Mouse (Mus musculus): ENCODE results near the gene Ppp3cb.

The Ppp3cb gene

DNA sequence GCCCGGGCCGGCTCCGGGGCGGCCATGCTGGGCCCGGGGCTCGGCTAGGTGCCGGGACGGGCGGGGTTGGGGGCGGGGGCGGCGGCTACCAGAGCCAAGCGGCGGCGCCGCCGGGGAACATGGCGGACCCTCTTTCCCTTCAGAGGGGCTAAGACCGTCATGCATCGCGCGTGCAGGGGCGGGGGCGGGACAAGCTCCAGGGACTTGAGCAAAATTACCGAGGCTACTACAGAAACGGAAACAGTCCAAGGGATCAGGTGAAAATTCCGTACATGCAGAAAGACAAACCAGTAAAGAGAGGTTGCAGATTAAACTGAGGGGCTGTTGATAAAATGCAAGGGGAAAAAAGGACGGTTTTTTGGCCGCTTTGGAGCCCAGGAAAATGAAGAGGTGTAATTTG, at the start of gene Ppp3cb:
Gene Ppp3cb, minus strand, starts transcription at position 159 of the 400 bp plus-strand sequence.
- ChIA-PET POLR2A (interaction anchor here (0.5 to 4.2 kb wide), 65 partner anchors 10 to 506 kb away, joined by 3 to 50 read pairs (median 5); partner anchors contain the start of genes Anxa7 (in 3 of the 4), Sec24c (in 3 of the 4), Usp54 (in 3 of the 4) and Adk (in 2 of the 4)), CTCF (interaction anchor here in 3 of 4 experiments (0.5 to 1.8 kb wide), 5 partner anchors 66 to 168 kb away, joined by 3 to 5 read pairs (median 3); partner anchors contain the start of gene Anxa7 (in 1 of the 3))

DNA sequence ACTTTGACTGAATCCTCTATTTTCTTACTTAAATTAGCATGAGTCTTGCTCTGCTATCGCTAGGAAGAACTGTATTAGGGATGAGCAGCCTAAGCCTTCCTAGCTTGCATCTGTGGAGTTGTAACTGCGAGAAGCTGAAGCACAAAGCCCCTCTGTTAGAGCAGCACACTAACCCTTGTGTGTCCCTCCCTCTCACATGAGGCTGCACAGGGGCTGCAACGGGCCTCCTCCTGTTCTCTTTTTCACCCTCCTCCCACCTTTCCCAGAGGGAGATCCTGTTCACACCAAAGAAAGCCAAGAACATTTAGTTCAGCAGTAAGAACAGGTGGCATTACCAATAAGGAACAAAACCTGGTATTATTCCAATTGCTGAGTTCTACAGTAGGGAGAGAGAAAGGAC, 49.4 kb upstream of the Ppp3cb start:
- ChIA-PET CTCF (interaction anchor here in 2 of 4 experiments (0.8 to 1.1 kb wide), 2 partner anchors 16 to 20 kb away, joined by 3 read pairs; no protein-coding TSS in a partner anchor), POLR2A (interaction anchor here in 1 of 4 experiments (0.6 to 2.6 kb wide), 4 partner anchors 10 to 78 kb away, joined by 3 to 6 read pairs (median 4); partner anchors contain the start of gene Sec24c)

DNA sequence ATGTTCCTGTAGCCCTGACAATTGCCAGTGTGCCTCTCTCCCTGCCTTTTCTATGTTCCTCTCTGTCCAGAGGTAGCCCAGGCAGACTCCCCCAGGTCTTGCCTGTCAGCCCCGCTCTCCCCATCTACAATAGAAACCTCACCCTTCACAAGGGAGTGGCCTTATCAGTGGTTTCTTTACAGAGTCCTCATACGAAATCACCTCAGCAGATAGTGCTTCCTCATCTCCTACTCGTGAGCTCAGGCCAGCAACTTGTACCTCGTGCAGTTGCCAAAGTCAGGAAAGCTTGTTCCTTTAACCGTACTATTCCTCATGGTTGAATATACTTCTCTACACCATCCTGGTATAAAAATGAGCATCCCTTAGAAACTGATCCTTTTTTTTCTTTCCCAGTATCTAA, 41.1 kb upstream of the Ppp3cb start:
- POLR2A ChIA-PET, result interaction anchor here in 2 of 4 experiments (1.1 to 1.4 kb wide), 3 partner anchors 17 to 38 kb away, joined by 3 read pairs; no protein-coding TSS in a partner anchor
- CTCF ChIA-PET, result no interaction called here

DNA sequence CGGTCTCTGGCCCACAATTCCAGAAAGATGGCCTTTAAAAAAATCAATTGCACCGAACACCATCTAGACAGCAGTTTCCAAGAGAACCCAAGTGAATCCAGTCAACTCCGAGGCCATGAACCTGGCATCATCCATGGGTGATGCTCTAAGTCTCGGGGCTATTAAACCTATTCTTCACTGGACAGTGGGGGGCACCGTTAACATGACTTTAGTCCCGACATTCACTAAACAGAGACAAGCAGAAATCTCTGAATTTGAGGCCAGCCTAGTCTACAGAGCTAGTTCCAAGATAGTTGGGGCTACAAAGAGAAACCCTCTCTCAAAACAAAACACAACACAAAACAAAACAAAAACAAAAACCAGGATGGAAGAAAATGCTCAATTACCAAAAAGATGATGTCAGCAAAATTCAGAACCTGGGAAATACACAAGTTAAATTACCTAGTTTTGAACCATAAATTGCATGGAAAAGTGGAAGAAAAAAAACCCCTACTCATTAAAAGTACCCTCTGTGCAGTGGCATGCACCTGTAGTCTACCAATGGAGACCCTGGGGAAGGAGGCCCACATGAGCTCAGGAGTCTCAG, 32.5 kb upstream of the Ppp3cb start:
- ChIA-PET CTCF (interaction anchor here in 2 of 4 experiments (0.5 kb wide), 2 partner anchors 16 to 158 kb away, joined by 3 read pairs; no protein-coding TSS in a partner anchor), POLR2A (interaction anchor here in 2 of 4 experiments (0.8 to 1.1 kb wide), 2 partner anchors 12 to 61 kb away, joined by 3 read pairs; partner anchors contain the start of gene Usp54 (in 1 of the 2))

DNA sequence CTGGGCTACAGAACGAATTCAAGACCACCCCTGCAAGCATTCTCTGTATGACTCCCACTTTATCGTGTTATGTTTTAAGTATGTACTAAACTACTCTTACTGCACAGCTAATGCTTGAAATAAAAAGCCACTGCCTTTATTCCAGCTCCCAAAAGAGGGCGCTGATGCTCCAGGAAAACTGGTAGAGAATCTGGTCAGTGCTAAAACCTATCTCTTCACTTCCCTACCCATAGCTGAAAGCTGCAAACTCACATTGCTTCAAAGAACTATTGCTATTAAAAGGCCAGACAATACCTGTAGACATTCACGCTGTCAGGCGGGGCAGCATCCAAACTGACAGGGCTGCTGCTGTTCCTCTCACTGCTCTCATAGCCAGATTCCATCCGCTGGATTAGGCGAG, 29.8 kb upstream of the Ppp3cb start:
- POLR2A ChIA-PET, result interaction anchor here in 3 of 4 experiments (0.6 to 2.0 kb wide), 17 partner anchors 9 to 98 kb away, joined by 3 to 23 read pairs (median 4); partner anchors contain the start of genes Myoz1 (in 2 of the 3), Ppp3cb (in 1 of the 3) and Sec24c (in 1 of the 3)
- CTCF ChIA-PET, result interaction anchor here (0.5 to 3.5 kb wide), 48 partner anchors 8 to 424 kb away, joined by 3 to 32 read pairs (median 4); partner anchors contain the start of genes Sec24c (in 3 of the 4), Myoz1 (in 2 of the 4), Camk2g (in 1 of the 4) and Usp54 (in 1 of the 4)

DNA sequence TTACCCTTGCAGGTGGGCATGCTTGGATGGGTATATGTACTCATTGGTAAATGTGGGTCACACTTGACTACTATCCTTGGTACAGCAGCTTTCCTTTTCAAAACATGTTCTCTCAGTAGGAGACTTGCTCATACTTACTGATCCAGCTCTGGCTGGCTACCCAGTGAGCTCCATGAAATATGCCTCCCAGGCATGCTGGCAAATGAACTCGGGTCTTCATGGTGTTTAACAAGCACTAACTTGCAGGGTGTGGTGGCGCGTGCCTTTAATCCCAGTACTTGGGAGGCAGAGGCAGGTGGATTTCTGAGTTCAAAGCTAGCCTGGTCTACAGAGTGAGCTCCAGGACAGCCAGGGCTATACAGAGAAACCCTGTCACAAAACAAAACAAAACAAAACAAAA, 26.8 kb upstream of the Ppp3cb start:
- CTCF ChIA-PET, result interaction anchor here in 1 of 4 experiments (0.6 kb wide), 1 partner anchor 303 kb away, joined by 4 read pairs; no protein-coding TSS in a partner anchor
- POLR2A ChIA-PET, result interaction anchor here in 2 of 4 experiments (0.5 to 1.6 kb wide), 5 partner anchors 9 to 93 kb away, joined by 3 to 7 read pairs (median 3); no protein-coding TSS in a partner anchor

DNA sequence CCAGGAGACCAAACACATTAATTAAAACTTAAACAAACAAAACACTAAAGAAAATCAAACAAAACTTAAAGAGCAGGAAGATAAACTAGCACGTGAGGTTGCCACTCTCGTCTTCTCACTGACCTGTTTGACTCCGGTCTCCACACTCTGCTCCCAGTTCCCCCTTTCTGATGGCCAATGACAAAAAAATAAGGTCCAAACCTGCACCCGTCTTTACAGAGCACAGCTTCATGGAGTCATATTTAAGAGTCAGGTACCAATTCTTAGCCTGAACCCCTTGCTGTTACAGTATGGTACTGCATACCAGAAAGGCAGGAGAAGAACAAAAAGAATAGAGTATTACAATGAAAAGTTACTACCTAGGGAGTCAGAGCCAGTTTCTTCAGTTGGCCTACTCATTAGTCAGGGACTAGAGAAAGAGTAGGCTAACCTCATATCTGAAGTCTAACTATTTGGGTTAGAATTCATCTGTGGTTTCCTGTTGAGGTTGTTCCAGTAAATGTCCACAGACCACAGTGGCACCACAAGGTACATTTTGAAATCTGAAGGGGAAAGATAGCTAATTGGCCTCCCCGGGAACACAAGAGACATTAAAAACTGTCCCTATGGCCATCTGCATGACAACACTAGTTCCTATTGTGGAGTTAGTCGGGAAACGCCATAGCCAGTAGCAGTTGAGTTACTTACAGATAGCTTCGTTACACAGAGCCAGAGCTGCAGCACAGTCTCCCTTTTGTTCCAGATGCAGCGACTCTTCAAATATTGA, 19.1 kb upstream of the Ppp3cb start:
- POLR2A ChIA-PET, result interaction anchor here in 1 of 4 experiments (1.8 to 2.0 kb wide), 2 partner anchors 10 to 19 kb away, joined by 4 to 7 read pairs; partner anchors contain the start of gene Ppp3cb
- CTCF ChIA-PET, result interaction anchor here in 3 of 4 experiments (0.5 to 1.9 kb wide), 6 partner anchors 10 to 165 kb away, joined by 3 to 11 read pairs (median 6); no protein-coding TSS in a partner anchor

DNA sequence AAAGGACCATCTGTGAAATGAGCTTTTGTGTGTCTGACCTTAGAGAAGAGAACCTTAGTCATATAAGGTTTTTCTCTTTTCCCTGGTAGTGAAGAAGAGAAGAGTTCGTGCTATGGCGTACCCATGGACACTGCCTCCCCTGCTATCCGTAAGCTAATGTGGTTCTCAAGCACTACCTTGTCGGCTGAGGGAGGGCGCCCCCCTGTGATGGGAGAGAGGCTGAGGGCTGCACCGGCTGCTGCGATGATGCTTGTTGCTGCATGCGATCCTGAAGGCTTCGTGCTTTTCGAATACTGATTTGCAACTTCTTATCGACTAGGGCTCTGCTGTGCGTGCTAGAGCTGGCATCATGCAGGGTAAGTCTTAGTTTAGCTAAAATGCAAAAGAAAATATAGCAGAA, 18.3 kb upstream of the Ppp3cb start:
- POLR2A ChIA-PET, result interaction anchor here in 2 of 4 experiments (0.5 to 2.0 kb wide), 5 partner anchors 10 to 1276 kb away, joined by 3 to 7 read pairs (median 3); partner anchors contain the start of gene Ppp3cb (in 1 of the 2)
- CTCF ChIA-PET, result interaction anchor here in 3 of 4 experiments (0.5 to 1.9 kb wide), 7 partner anchors 11 to 582 kb away, joined by 3 to 11 read pairs (median 5); no protein-coding TSS in a partner anchor

DNA sequence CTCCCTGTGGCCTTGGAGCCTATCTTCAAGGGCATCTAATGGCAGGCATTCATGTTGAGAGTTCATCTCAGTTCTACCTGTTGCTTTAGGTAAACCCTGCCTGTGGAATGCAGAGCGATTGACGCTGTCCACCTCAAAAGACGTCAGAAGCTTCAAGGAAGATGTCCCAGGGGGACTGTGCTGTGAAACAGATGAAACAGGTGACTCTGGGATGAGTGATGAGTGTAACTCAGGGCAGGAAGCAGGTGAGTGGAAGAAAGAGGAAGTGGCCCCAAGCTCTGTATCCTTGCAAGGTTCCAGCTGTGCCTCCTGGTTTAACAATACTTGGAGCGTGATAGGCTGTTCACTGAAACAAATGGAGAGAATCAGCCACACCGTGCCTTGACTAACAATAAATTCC, 15.5 kb upstream of the Ppp3cb start:
- POLR2A ChIA-PET, result interaction anchor here in 2 of 4 experiments (0.6 to 1.7 kb wide), 6 partner anchors 16 to 164 kb away, joined by 3 to 7 read pairs (median 4); partner anchors contain the start of gene Ppp3cb (in 1 of the 2)
- CTCF ChIA-PET, result no interaction called here

DNA sequence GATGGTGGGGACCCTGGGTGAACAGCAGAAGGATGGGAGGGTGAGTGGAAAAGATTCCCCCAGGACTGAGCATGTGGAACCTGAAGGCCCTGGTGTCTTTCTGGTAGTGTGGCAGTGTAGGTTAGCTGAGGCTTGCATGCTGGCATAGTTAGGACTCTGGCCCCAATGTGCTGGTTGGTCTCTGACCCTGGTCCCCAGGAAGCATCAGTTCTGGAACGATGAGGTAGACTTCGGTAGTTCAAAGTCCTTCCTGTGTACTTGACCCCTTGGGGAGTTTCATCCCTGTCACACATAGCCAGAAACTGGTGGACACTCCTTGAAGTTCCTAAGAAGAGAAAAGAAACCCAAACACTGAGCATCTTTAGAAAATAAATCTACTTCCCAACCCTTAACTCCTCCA, 3.8 kb upstream of the Ppp3cb start:
- ChIA-PET CTCF (no interaction called here), POLR2A (no interaction called here)

DNA sequence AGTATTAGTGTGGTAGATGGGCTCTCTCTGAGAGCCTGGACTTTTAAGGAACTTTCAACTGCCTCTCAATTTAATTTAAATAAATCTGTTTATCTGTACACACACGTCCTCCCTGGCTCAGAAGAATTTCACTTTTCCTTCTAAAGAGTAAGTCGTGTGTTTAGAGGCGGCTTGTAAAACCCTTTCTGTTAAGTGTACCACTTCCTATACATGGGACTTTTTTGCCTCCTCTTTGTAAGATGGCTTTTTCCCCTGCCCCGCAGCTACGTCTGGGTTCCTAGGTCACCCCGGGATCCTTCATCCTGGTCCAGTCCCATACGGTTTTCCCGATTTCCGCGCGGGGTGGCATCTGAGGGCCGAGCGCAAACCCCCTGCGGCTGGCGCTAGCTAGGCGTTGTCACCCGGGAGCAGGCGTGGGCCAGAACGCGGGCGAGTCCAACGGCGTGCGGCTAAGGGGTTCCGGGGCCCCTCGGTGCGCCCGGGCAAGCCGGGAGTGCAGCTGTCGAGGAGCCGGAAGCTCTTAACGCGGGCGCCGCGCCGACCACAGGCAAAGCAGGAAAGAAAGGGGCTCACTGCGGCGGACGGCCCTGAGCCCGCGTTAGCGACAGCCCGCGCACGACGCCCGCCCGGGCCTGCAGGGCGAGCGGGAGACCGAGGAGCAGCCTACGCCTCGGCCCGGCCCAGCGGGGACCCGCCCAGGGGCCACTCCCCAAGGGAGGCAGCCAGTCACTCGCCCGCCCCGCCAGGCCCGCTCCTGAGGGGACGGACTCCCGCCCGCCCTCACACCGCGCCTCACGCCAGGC, 643 bp downstream of the Ppp3cb start:
- ChIA-PET CTCF (interaction anchor here (0.6 to 1.8 kb wide), 9 partner anchors 11 to 258 kb away, joined by 3 to 7 read pairs (median 4); no protein-coding TSS in a partner anchor), POLR2A (interaction anchor here (0.7 to 4.2 kb wide), 64 partner anchors 8 to 507 kb away, joined by 3 to 50 read pairs (median 5); partner anchors contain the start of genes Anxa7 (in 3 of the 4), Sec24c (in 3 of the 4), Usp54 (in 3 of the 4) and Adk (in 2 of the 4))

DNA sequence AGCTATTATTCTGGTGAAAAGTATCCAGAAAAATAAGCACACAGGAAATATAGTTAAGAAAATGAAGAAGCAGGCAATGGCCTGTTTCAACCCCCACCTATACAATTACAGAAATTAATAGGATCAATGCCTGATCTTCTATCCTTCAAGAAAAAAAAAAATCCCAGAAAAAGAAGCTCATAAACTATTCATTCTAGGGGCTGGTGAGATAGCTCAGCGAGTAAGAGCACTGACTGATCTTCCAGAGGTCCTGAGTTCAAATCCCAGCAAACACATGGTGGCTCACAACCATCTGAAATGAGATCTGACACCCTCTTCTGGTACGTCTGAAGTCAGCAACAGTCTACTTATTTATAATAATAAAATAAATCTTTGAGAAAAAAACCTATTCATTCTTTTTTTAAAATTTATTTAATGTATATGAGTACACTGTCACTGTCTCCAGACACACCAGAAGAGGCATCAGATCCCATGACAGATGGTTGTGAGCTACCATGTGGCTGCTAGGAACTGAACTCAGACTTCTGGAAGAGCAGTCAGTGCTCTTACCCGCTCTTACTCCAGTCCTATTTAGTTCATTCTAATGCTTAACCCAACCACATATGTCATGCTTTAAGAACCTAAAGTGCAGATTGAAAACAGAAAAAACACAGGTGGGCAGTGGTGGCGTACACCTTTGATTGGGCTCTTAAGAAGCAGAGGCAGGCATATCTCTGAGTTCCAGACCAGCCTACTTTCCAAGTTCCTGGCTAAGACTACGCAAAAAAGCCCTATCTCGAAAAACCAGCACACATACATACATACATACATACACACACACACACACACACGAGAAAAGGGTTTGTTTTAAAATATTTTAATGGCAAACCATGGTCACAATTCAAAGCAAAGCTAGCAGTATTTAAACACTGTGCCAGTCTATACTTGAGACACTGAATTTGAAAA, 1.6 kb downstream of the Ppp3cb start:
- ChIA-PET POLR2A (interaction anchor here in 3 of 4 experiments (0.5 to 4.2 kb wide), 42 partner anchors 9 to 507 kb away, joined by 3 to 50 read pairs (median 4); partner anchors contain the start of genes Anxa7 (in 2 of the 3), Sec24c (in 2 of the 3), Usp54 (in 2 of the 3) and Adk (in 1 of the 3)), CTCF (interaction anchor here in 3 of 4 experiments (0.6 to 1.8 kb wide), 6 partner anchors 10 to 205 kb away, joined by 3 to 7 read pairs (median 4); no protein-coding TSS in a partner anchor)

DNA sequence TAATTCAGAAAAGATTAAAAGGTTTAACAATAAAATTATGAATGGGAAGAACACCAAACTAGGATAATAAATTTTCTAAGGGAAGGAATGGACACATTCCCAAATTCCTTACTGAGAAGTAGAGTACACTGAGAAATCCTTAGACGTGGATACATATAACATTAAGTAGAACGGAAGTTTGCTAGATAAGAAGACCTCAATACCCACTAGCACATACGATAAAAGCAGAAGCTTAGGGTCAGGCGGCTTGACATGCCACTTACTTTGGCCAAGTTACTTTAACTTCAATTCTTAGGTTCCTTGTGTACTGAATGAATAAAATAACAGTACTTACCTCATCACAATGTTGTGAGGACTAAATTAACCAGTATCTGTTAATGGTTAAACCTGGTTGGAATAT, 16.7 kb downstream of the Ppp3cb start:
- POLR2A ChIA-PET, result interaction anchor here in 2 of 4 experiments (0.6 to 1.5 kb wide), 4 partner anchors 12 to 399 kb away, joined by 3 to 6 read pairs (median 4); partner anchors contain the start of genes Ppp3cb (in 1 of the 2) and Vcl (in 1 of the 2)
- CTCF ChIA-PET, result no interaction called here

DNA sequence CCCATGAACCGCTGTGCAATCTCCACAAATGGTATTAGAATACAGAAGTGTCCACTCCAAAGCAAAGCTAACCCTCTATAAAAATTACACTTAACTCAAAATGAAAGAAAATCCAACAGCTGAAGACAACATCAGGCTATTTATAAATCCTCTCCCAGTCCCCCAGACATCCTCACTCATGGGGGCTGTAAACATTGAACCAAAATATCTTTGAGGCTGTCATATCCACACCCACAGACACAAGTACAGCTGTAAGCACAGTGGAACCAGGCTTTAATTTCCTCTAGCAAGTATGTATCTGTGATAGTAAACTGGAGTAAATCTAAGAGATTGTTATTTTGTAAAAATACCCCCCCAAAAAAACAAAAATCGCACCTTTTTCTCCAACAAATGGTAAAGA, 26.2 kb downstream of the Ppp3cb start:
- CTCF ChIA-PET, result no interaction called here
- POLR2A ChIA-PET, result no interaction called here

DNA sequence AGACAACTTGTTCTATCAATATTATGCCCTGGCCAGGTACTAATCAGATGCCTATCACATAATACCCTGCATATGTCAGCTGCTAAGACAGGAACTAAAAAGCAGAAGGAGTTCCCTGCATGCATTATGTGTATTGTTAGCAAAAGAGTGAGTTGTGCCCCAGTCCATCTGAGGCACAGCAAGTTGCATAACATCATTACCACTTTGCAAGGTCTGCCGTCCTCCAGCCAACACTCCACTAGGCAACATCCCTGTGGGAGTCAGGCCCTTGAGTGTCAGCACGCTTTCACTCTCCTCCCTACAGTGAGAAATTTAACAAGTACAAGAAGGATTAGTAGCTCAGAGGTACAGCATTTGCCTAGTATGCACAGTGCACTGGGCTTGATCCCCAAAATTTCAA, 37.9 kb downstream of the Ppp3cb start:
- CTCF ChIA-PET, result no interaction called here
- POLR2A ChIA-PET, result interaction anchor here in 1 of 4 experiments (0.5 to 2.4 kb wide), 2 partner anchors 10 to 82 kb away, joined by 5 to 7 read pairs; no protein-coding TSS in a partner anchor

DNA sequence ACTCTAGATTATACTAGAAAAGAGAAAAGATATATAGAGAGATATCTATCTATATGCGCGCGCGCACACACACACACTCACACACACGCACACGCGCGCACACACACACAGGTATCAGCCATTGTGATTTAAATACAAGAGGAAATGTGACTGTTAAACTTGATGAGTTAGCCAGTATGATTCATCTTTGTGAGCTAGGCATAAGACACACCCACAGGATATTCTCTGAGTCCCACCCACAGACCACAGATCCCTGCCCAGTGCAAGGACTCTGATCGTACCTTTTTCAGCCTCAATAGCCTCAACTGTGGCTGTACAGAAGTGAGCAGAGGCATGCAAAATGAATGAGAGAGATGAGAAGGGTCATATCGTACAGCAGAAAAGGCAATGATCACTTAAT, 43.4 kb downstream of the Ppp3cb start:
- POLR2A ChIA-PET, result no interaction called here
- CTCF ChIA-PET, result no interaction called here
